Mouse (Mus musculus) erythroblast, embryonic 14.5 days (primary cell): Measurements from ENCODE around the gene Osmr.

Experiments used
- GATA1 ChIP-seq: IDR thresholded peaks from 2 replicates; pipeline ENCODE4 v1.6.1; 2012; ENCODE audit warnings: low read length, inconsistent platforms, mixed read lengths
- TAL1 ChIP-seq: IDR thresholded peaks from 3 replicates; pipeline ENCODE4 v1.6.1; 2012; ENCODE audit warnings: low read length, inconsistent platforms, mixed read lengths

DNA sequence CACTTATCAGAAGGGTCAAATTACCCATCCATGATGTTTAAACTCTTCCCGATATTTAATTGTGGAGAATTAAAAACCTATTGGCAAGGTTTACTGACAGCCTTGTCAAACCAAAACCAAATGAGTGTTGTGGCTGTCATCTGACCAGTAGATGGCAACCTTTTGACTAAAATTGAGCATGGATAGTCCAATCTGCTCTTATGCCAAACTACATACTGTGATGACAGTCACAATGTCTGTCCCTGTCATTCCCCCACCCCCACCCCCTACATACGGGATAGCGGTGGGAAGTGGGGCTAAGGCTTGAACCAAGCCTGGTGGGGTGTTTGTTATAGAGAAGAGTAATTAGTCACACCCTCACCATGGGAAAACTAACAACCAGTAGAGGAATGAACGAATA is 34.6 kb downstream of the Osmr start:
- TF ChIP-seq GATA1 (no peak), TAL1 (no peak)
